Mouse (Mus musculus) neural tube, embryonic 14.5 days (tissue): Measurements from ENCODE around the gene Tmem269. TPM values are rescaled to one million over a fixed set of nuclear protein-coding genes. Genes with fewer than 3 reads are reported as not detected.

Source experiments
- ATAC-seq: fragments of 200-750 bp; cut with Nextera tagmentation; 2 replicates; pipeline ENCODE4 v1.8.0; 2017; ENCODE audit warnings: low read depth, mild to moderate bottlenecking, moderate TSS enrichment, moderate library complexity
- H3K27ac ChIP-seq: fragments of 300-500 bp; sonication (generic); 2 replicates; pipeline ENCODE4 v1.5.1; 2014; ENCODE audit warnings: low read depth, mild to moderate bottlenecking, control low read depth, low read length, moderate library complexity, mixed read lengths
- H3K27me3 ChIP-seq: fragments of 300-500 bp; sonication (generic); 2 replicates; pipeline ENCODE4 v1.6.1; 2014; ENCODE audit warnings: low read length; ENCODE audit not compliant: control insufficient read depth, insufficient read depth
- H3K36me3 ChIP-seq: fragments of 300-500 bp; sonication (generic); 2 replicates; pipeline ENCODE4 v1.6.1; 2014; ENCODE audit warnings: low read length, mixed read lengths; ENCODE audit not compliant: control insufficient read depth, insufficient read depth
- H3K4me1 ChIP-seq: fragments of 300-500 bp; sonication (generic); 2 replicates; pipeline ENCODE4 v1.6.1; 2014; ENCODE audit warnings: low read length; ENCODE audit not compliant: control insufficient read depth, insufficient read depth
- H3K4me2 ChIP-seq: fragments of 300-500 bp; sonication (generic); 2 replicates; pipeline ENCODE4 v1.6.1; 2014; ENCODE audit warnings: mild to moderate bottlenecking, low read depth, low read length, control low read depth
- H3K4me3 ChIP-seq: fragments of 300-500 bp; sonication (generic); 2 replicates; pipeline ENCODE4 v1.5.1; 2014; ENCODE audit warnings: low read depth, low read length, control low read depth, mixed read lengths
- H3K9ac ChIP-seq: fragments of 300-500 bp; sonication (generic); replicated peaks from 2 replicates; pipeline ENCODE4 v1.6.1; 2014; ENCODE audit warnings: low read depth, mild to moderate bottlenecking, control low read depth, low read length, mixed read lengths
- H3K9me3 ChIP-seq: fragments of 300-500 bp; sonication (generic); 2 replicates; pipeline ENCODE4 v1.6.1; 2016; ENCODE audit warnings: low read length; ENCODE audit not compliant: control insufficient read depth
- WGBS: fragments of 180-500 bp; shearing (Covaris S2); extraction: QIAGEN DNeasy Blood & Tissue Kit; methylation state at CpG from one replicate; pipeline ENCODE4 v1.1.7; 2014; 5-methylcytosine and 5-hydroxymethylcytosine counted together
- polyA plus RNA-seq: library from polyadenylated mRNA; unstranded; fragments of >200 nt; fragmentation: Nextera tagmentation; extraction: Ambion mirVana; gene quantifications from 2 replicates; pipeline ENCODE4 v1.2.1, GENCODE M21; 2014

Tmem269 gene
- polyA plus RNA-seq, 1 experiment from 2014 or later: 0.78 TPM

DNA sequence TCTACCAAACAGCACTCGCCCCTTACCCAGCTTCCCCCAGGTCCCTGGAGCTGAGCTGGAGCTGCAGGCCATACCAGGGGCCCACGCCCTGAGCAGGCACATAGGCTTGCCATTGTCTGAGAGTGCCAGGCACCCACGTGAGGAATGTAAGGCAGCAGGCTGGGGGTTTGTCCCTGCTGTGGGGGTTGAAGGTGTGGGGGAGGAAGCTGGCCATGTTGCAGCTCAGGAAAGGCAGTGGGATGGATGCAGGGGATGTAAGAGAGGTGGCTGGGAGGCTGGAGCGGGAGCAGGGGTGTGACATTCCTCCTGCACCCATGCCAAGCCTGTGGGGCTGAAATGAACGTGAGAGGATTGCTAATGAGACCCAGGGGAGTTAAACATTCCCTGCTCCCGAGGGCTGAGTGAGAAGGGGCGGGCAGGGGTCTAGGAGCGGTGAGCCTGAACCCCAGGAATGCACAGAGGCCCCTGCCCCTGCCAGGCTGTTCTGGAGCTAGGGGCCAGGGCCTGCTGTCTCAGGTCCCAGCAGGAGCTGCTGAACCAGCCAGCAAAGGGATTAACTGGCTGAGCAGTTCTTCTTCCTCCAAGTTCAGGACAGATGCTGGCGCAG is 36.1 kb upstream of the Tmem269 start:
- no peak overlapping the region for H3K9ac ChIP-seq

DNA sequence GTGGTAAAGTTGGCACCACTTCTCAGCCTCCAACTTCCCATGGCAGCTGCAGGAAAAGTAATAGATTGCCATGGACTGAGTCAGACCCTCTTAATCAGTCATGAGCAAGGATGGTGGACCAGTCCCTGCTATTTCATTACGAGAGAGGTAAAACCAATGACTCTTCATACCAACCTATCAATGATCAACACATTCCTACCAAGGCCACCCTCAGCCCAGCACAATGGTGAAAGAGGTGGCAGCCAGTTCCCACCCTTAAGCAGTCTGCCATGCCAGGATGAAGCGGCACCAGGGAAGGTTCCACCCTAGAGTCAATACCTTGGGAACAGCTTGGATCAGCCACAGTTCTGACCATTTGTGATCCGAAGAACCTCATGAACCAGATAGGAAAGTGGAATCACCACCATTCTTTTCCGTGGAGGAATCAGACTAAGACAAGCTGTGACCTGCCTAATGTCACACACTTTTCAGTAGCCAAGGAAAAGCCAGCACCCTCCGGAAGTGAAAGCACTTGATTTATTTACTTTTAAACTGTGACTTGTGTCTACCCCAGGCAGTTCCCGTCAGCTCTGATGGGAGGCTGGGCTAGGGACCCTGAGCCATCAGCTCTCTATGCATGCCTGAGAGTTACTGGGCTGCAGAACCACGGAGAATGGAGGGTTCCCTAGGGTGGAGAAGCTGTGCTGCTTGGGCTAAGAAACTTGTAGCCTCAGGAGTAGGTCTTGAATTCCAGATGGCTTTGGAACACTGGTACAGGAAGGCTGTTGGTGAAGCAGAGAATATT is 34.2 kb upstream of the Tmem269 start:
- Histone ChIP-seq H3K4me1 (peaks cover 9% of the 10 kb centered on the region), H3K4me3 (no peak overlapping the region), H3K9ac (no peak overlapping the region), H3K9me3 (no peaks in the 10 kb centered on the region), H3K27ac (no peak overlapping the region), H3K36me3 (no peaks in the 10 kb centered on the region; the same call in 1 of the 2 replicates), H3K27me3 (no peaks in the 10 kb centered on the region), H3K4me2 (no peak overlapping the region)
- ATAC-seq: no peak
- WGBS: 63% methylated on average over 7 of the region's 7 CpGs

More for the DNA sequence above, 36.1 kb upstream of the Tmem269 start:
- Histone ChIP-seq H3K4me2 (no peak overlapping the region), H3K36me3 (no peaks in the 10 kb centered on the region), H3K4me3 (no peak overlapping the region), H3K9me3 (no peaks in the 10 kb centered on the region), H3K27me3 (no peaks in the 10 kb centered on the region), H3K27ac (peak overlapping the region; percentile 45), H3K4me1 (peaks cover 6% of the 10 kb centered on the region)
- ATAC-seq: peak; percentile 65
- 24% methylated on average over 9 of the region's 9 CpGs for WGBS

DNA sequence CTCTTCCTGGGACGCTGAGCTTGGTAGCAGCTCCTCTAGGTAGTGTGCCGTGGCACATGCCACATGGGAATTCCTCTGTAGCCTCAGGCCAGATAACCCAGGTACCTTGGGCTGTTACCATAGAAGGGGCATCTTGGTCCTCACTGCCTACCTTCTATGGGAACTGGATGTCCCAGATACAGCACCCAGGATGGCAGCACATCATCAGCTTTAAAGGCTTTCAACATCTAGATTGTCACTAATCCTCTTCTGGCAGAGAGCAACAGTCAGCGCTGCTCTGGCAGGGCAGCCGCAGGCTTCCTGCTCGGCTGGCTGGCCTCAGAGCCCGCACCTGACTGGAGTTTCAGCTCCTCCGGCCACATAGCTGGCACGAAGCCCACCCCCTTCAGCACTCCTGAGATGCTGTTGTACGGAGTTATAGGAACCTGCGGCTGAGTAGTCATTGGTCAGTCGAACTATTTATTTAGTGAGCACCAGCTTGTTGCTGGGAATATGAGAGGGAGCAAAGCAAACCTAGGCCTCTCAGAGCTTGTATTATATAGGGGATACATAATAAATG is 30.5 kb upstream of the Tmem269 start:
- Histone ChIP-seq H3K9me3 (no peaks in the 10 kb centered on the region), H3K27ac (no peak overlapping the region), H3K36me3 (peaks cover 14% of the 10 kb centered on the region), H3K4me3 (no peak overlapping the region), H3K27me3 (no peaks in the 10 kb centered on the region), H3K4me1 (peaks cover 6% of the 10 kb centered on the region; the same call in 1 of the 2 replicates), H3K4me2 (no peak overlapping the region), H3K9ac (no peak overlapping the region)
- WGBS: 85% methylated on average over 11 of the region's 11 CpGs
- ATAC-seq: no peak

DNA sequence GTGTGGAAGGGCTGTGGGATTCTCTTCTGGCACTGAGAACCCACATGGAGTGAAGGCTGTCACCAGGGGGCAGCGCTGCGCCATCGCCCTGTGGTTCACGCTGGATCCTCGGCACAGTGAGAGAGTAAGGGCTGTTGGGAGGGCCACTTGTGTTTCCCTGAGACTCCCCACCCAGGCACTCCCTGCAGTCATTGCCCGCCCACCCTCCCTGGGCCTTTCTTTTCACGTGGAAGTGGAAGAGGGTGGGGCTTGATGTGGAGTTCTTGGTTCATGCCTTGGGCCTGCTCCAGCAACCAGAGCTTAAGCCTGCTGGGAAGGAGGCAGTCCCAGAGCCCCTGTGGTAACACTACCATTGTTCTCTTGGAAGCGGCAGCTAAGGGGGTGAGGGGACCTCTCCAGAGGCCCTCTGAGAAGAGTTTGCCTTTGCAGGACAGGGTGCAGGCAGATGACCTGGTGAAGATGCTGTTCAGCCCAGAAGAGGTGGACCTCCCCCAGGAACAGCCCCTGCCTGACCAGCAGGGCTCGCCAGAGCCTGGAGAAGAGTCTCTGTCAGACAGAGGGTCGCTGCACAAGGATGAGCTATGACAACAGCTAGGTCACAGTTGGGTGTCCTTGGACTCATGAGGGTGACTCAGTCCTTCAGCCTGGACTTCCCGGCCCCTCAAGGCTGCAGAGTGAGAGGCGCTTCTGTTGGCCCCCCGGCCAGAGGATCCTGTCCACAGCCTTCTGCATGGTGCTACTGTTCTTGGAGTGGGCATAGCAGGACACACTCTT is 29.6 kb upstream of the Tmem269 start:
- H3K9ac ChIP-seq: no peak overlapping the region
- peaks cover 6% of the 10 kb centered on the region; the same call in 1 of the 2 replicates for H3K4me1 ChIP-seq
- peaks cover 21% of the 10 kb centered on the region for H3K36me3 ChIP-seq
- peak; percentile 74 for ATAC-seq
- 31% methylated on average over 13 of the region's 13 CpGs for WGBS
- no peak overlapping the region for H3K4me2 ChIP-seq
- H3K27me3 ChIP-seq: no peaks in the 10 kb centered on the region
- H3K9me3 ChIP-seq: no peaks in the 10 kb centered on the region
- H3K27ac ChIP-seq: peak overlapping the region; percentile 18; the same call in 1 of the 2 replicates
- H3K4me3 ChIP-seq: no peak overlapping the region

DNA sequence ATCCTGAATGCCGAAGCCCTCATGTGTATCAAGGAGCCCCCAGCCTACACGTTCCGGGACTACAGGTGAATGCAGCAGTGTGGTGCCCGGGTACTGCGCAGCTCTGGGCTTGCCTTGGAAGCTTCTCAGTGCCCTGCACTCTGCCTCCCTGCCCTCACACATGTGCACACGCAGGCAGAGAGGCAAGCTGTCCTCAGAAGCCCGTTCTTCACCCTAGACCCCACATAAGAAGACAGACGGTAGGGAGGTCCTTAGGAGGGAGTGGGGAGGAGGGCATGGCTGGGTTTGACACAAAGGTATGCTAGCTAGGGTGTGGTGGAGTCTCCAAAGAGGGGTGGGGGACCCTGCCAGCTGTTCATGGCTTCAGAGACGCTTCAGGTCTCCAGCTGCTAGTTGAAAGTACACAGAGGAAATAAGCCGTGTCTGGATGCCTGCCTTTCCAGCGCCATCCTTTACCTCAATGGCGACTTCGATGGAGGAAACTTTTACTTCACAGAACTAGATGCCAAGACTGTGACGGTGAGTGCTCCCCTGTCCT is 28.7 kb upstream of the Tmem269 start:
- no peaks in the 10 kb centered on the region for H3K27me3 ChIP-seq
- no peak overlapping the region for H3K9ac ChIP-seq
- WGBS: 76% methylated on average over 14 of the region's 14 CpGs
- H3K36me3 ChIP-seq: peaks cover 30% of the 10 kb centered on the region
- H3K9me3 ChIP-seq: no peaks in the 10 kb centered on the region
- peaks cover 6% of the 10 kb centered on the region; the same call in 1 of the 2 replicates for H3K4me1 ChIP-seq
- H3K4me3 ChIP-seq: no peak overlapping the region
- ATAC-seq: no peak
- H3K27ac ChIP-seq: no peak overlapping the region
- no peak overlapping the region for H3K4me2 ChIP-seq

DNA sequence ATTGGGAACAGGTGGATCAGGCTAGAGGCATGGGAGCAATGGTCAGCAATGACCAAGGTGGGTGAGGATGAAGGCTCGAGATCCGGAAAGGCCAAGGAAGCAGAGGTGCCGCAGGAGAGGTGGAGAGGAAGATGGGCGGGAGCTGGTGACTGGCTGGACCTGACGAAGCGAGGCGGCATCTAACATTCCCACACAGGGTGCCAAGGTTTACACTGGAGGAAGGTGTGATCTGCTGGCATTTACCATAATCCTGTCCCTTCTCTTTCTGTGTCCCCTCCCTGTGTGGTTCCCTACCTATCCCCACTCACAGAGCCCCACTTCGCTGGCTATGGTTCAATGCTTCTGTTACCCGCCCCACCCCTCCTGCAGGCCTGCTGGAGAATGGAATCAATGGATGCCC is 27.9 kb upstream of the Tmem269 start:
- ATAC-seq: no peak

DNA sequence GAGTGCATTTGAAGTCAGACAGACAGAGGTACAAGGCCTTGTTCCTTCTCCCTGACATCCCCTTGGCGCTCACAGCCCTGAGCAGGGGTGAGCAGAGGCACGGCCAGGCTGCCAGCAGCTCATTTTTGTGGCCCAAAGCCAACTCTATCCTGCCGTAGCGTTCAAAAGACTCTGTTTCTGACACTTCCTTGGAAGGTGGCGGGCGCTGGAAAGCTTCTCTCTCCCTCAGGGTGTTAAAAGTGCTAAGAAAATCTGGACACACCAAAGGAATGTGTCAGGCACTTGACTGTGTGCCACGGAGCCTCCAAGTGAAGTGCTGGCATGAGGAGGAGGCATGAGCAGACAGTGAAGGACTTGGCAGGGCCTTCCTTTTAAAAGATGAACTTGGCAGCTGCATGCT is 27.5 kb upstream of the Tmem269 start:
- Histone ChIP-seq H3K36me3 (peaks cover 40% of the 10 kb centered on the region), H3K27ac (no peak overlapping the region), H3K4me1 (peaks cover 6% of the 10 kb centered on the region; the same call in 1 of the 2 replicates), H3K9ac (no peak overlapping the region), H3K9me3 (no peaks in the 10 kb centered on the region), H3K4me3 (no peak overlapping the region), H3K27me3 (no peaks in the 10 kb centered on the region), H3K4me2 (no peak overlapping the region)
- ATAC-seq: no peak
- WGBS: 84% methylated on average over 7 of the region's 7 CpGs

More for the DNA sequence above, 27.9 kb upstream of the Tmem269 start:
- Histone ChIP-seq H3K4me2 (no peak overlapping the region), H3K36me3 (peaks cover 38% of the 10 kb centered on the region), H3K27ac (no peak overlapping the region), H3K4me3 (no peak overlapping the region), H3K27me3 (no peaks in the 10 kb centered on the region), H3K9me3 (no peaks in the 10 kb centered on the region), H3K4me1 (peaks cover 6% of the 10 kb centered on the region; the same call in 1 of the 2 replicates), H3K9ac (no peak overlapping the region)
- WGBS: 92% methylated on average over 9 of the region's 9 CpGs

DNA sequence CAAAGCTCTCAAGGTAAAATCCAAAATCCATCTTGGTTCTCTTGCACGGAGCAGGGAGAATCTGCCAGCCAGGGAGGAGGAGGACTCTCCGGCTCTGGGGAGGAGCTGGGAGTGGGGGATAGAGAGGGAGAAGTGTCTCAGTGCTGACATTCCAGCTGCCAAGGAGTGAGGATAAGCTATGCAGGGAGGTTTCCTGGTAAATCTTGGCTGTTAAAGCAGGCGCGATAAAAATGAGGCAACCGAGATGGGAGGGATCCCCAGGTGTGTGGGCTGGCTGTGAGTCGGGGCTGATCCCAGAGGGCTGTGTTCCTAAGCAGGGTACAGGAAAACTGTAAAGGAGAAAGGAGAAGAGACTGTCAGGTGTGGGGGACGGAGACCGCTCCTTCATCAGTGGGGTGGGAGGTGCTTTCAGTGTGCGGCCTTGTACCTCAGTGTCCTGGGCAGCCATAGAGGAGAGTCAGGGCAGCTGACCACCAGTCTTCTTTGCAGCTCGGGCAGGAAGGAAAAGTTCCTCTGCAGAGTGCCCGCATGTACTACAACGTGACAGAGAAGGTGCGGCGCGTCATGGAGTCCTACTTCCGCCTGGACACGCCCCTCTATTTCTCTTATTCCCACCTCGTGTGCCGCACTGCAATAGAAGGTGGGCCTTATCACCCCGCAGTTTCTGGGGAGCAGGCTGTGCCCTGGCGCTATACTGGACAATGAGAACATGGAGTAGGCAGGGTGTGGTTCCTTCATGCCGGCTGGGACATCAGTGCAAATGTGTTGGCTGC is 26.6 kb upstream of the Tmem269 start:
- H3K27me3 ChIP-seq: no peaks in the 10 kb centered on the region
- no peak overlapping the region for H3K27ac ChIP-seq
- peaks cover 6% of the 10 kb centered on the region; the same call in 1 of the 2 replicates for H3K4me1 ChIP-seq
- no peaks in the 10 kb centered on the region for H3K9me3 ChIP-seq
- no peak overlapping the region for H3K4me3 ChIP-seq
- H3K4me2 ChIP-seq: no peak overlapping the region
- no peak for ATAC-seq
- 85% methylated on average over 22 of the region's 22 CpGs for WGBS
- peaks cover 40% of the 10 kb centered on the region for H3K36me3 ChIP-seq
- no peak overlapping the region for H3K9ac ChIP-seq
